Mouse (Mus musculus): Measurements from ENCODE around the gene Cntnap2. TPM values are rescaled to one million over a fixed set of nuclear protein-coding genes. Genes with fewer than 3 reads are reported as not detected.

Gene Cntnap2
- polyA plus RNA-seq, 1 experiment from 2014 or later: 1.7 TPM

GRCm38 (mm10) chr6:45290154-45290553 lies 231.0 kb downstream of the Cntnap2 start:
- Histone ChIP-seq H3K27ac (ENCODE audit: low read length) (no peak overlapping the region), H3K4me2 (ENCODE audit: low read depth, low read length) (no peak overlapping the region), H3K36me3 (ENCODE audit: control insufficient read depth, insufficient read depth, low read length) (no peaks in the 10 kb centered on the region), H3K4me1 (ENCODE audit: control insufficient read depth, insufficient read depth, low read length) (no peaks in the 10 kb centered on the region), H3K9ac (ENCODE audit: low read depth, low read length) (no peak overlapping the region), H3K4me3 (ENCODE audit: low read length) (no peak overlapping the region), H3K27me3 (replicated peaks; ENCODE audit: control insufficient read depth, insufficient read depth, low read length) (no peaks in the 10 kb centered on the region), H3K9me3 (ENCODE audit: control insufficient read depth, low read length) (no peaks in the 10 kb centered on the region)
- 78% methylated on average over 1 of the region's 1 CpGs for WGBS
- ATAC-seq: no peak

- no peaks in the 10 kb centered on the region for H3K9me3 ChIP-seq (ENCODE audit: control insufficient read depth, low read length)
- no peak for ATAC-seq
- H3K9ac ChIP-seq (ENCODE audit: low read depth, low read length): no peak overlapping the region
- H3K4me1 ChIP-seq (ENCODE audit: control insufficient read depth, insufficient read depth, low read length): no peaks in the 10 kb centered on the region
- no peak overlapping the region for H3K4me2 ChIP-seq (ENCODE audit: low read depth, low read length)
- no peak overlapping the region for H3K27ac ChIP-seq (ENCODE audit: low read length)
- H3K27me3 ChIP-seq (replicated peaks; ENCODE audit: control insufficient read depth, insufficient read depth, low read length): no peaks in the 10 kb centered on the region
- H3K36me3 ChIP-seq (ENCODE audit: control insufficient read depth, insufficient read depth, low read length): no peaks in the 10 kb centered on the region
- WGBS: 83% methylated on average over 3 of the region's 3 CpGs
- H3K4me3 ChIP-seq (ENCODE audit: low read length): no peak overlapping the region
Observed at GRCm38 (mm10) chr6:45317455-45317854, 258.3 kb downstream of the Cntnap2 start.

- no peak for ATAC-seq
- Histone ChIP-seq H3K36me3 (ENCODE audit: control insufficient read depth, insufficient read depth, low read length) (no peaks in the 10 kb centered on the region), H3K27me3 (replicated peaks; ENCODE audit: control insufficient read depth, insufficient read depth, low read length) (no peaks in the 10 kb centered on the region), H3K4me3 (ENCODE audit: low read length) (no peak overlapping the region), H3K9me3 (ENCODE audit: control insufficient read depth, low read length) (no peaks in the 10 kb centered on the region), H3K4me1 (ENCODE audit: control insufficient read depth, insufficient read depth, low read length) (no peaks in the 10 kb centered on the region), H3K4me2 (ENCODE audit: low read depth, low read length) (no peak overlapping the region), H3K27ac (ENCODE audit: low read length) (no peak overlapping the region), H3K9ac (ENCODE audit: low read depth, low read length) (no peak overlapping the region)
- 4% methylated on average over 2 of the region's 2 CpGs for WGBS
Observed at GRCm38 (mm10) chr6:45323505-45323904, 264.3 kb downstream of the Cntnap2 start.

- Histone ChIP-seq H3K4me2 (ENCODE audit: low read depth, low read length) (no peak overlapping the region), H3K27ac (ENCODE audit: low read length) (no peak overlapping the region), H3K4me1 (ENCODE audit: control insufficient read depth, insufficient read depth, low read length) (no peaks in the 10 kb centered on the region), H3K36me3 (ENCODE audit: control insufficient read depth, insufficient read depth, low read length) (no peaks in the 10 kb centered on the region), H3K9ac (ENCODE audit: low read depth, low read length) (no peak overlapping the region), H3K4me3 (ENCODE audit: low read length) (no peak overlapping the region), H3K27me3 (replicated peaks; ENCODE audit: control insufficient read depth, insufficient read depth, low read length) (no peaks in the 10 kb centered on the region), H3K9me3 (ENCODE audit: control insufficient read depth, low read length) (no peaks in the 10 kb centered on the region)
- WGBS: 81% methylated on average over 3 of the region's 3 CpGs
- ATAC-seq: no peak
Observed at GRCm38 (mm10) chr6:45327952-45328485, 268.9 kb downstream of the Cntnap2 start.

- 82% methylated on average over 2 of the region's 2 CpGs for WGBS
- no peak overlapping the region for H3K9ac ChIP-seq (ENCODE audit: low read depth, low read length)
- no peaks in the 10 kb centered on the region for H3K36me3 ChIP-seq (ENCODE audit: control insufficient read depth, insufficient read depth, low read length)
- no peaks in the 10 kb centered on the region for H3K9me3 ChIP-seq (ENCODE audit: control insufficient read depth, low read length)
- H3K4me3 ChIP-seq (ENCODE audit: low read length): no peak overlapping the region
- no peak overlapping the region for H3K27ac ChIP-seq (ENCODE audit: low read length)
- H3K4me2 ChIP-seq (ENCODE audit: low read depth, low read length): no peak overlapping the region
- H3K4me1 ChIP-seq (ENCODE audit: control insufficient read depth, insufficient read depth, low read length): no peaks in the 10 kb centered on the region
- no peaks in the 10 kb centered on the region for H3K27me3 ChIP-seq (replicated peaks; ENCODE audit: control insufficient read depth, insufficient read depth, low read length)
- no peak for ATAC-seq
Observed at GRCm38 (mm10) chr6:45345396-45345795, 286.2 kb downstream of the Cntnap2 start.

GRCm38 (mm10) chr6:45345953-45346352 lies 286.8 kb downstream of the Cntnap2 start:
- Histone ChIP-seq H3K4me1 (ENCODE audit: control insufficient read depth, insufficient read depth, low read length) (no peaks in the 10 kb centered on the region), H3K27ac (ENCODE audit: low read length) (no peak overlapping the region), H3K27me3 (replicated peaks; ENCODE audit: control insufficient read depth, insufficient read depth, low read length) (no peaks in the 10 kb centered on the region), H3K36me3 (ENCODE audit: control insufficient read depth, insufficient read depth, low read length) (no peaks in the 10 kb centered on the region), H3K9ac (ENCODE audit: low read depth, low read length) (no peak overlapping the region), H3K4me2 (ENCODE audit: low read depth, low read length) (no peak overlapping the region), H3K4me3 (ENCODE audit: low read length) (no peak overlapping the region), H3K9me3 (ENCODE audit: control insufficient read depth, low read length) (no peaks in the 10 kb centered on the region)
- no peak for ATAC-seq

GRCm38 (mm10) chr6:45366442-45366841 lies 307.3 kb downstream of the Cntnap2 start:
- WGBS: 6% methylated on average over 1 of the region's 1 CpGs
- ATAC-seq: no peak
- no peaks in the 10 kb centered on the region for H3K36me3 ChIP-seq (ENCODE audit: control insufficient read depth, insufficient read depth, low read length)
- H3K4me2 ChIP-seq (ENCODE audit: low read depth, low read length): no peak overlapping the region
- H3K9me3 ChIP-seq (ENCODE audit: control insufficient read depth, low read length): no peaks in the 10 kb centered on the region
- no peaks in the 10 kb centered on the region for H3K27me3 ChIP-seq (replicated peaks; ENCODE audit: control insufficient read depth, insufficient read depth, low read length)
- no peak overlapping the region for H3K27ac ChIP-seq (ENCODE audit: low read length)
- H3K4me3 ChIP-seq (ENCODE audit: low read length): no peak overlapping the region
- no peak overlapping the region for H3K9ac ChIP-seq (ENCODE audit: low read depth, low read length)
- no peaks in the 10 kb centered on the region for H3K4me1 ChIP-seq (ENCODE audit: control insufficient read depth, insufficient read depth, low read length)

- Histone ChIP-seq H3K4me3 (ENCODE audit: low read length) (no peak overlapping the region), H3K27ac (ENCODE audit: low read length) (no peak overlapping the region), H3K27me3 (replicated peaks; ENCODE audit: control insufficient read depth, insufficient read depth, low read length) (no peaks in the 10 kb centered on the region), H3K9me3 (ENCODE audit: control insufficient read depth, low read length) (no peaks in the 10 kb centered on the region), H3K36me3 (ENCODE audit: control insufficient read depth, insufficient read depth, low read length) (no peaks in the 10 kb centered on the region), H3K4me2 (ENCODE audit: low read depth, low read length) (no peak overlapping the region), H3K4me1 (ENCODE audit: control insufficient read depth, insufficient read depth, low read length) (no peaks in the 10 kb centered on the region), H3K9ac (ENCODE audit: low read depth, low read length) (no peak overlapping the region)
- ATAC-seq: no peak
- 69% methylated on average over 7 of the region's 7 CpGs for WGBS
Observed at GRCm38 (mm10) chr6:45381126-45381525, 322.0 kb downstream of the Cntnap2 start.

GRCm38 (mm10) chr6:45389034-45389433 lies 329.9 kb downstream of the Cntnap2 start:
- H3K9ac ChIP-seq (ENCODE audit: low read depth, low read length): no peak overlapping the region
- H3K27me3 ChIP-seq (replicated peaks; ENCODE audit: control insufficient read depth, insufficient read depth, low read length): no peaks in the 10 kb centered on the region
- 41% methylated on average over 1 of the region's 1 CpGs for WGBS
- H3K27ac ChIP-seq (ENCODE audit: low read length): no peak overlapping the region
- no peaks in the 10 kb centered on the region for H3K4me1 ChIP-seq (ENCODE audit: control insufficient read depth, insufficient read depth, low read length)
- no peaks in the 10 kb centered on the region for H3K9me3 ChIP-seq (ENCODE audit: control insufficient read depth, low read length)
- no peak overlapping the region for H3K4me2 ChIP-seq (ENCODE audit: low read depth, low read length)
- no peak for ATAC-seq
- no peak overlapping the region for H3K4me3 ChIP-seq (ENCODE audit: low read length)
- no peaks in the 10 kb centered on the region for H3K36me3 ChIP-seq (ENCODE audit: control insufficient read depth, insufficient read depth, low read length)

- no peaks in the 10 kb centered on the region for H3K4me1 ChIP-seq (ENCODE audit: control insufficient read depth, insufficient read depth, low read length)
- no peak overlapping the region for H3K9ac ChIP-seq (ENCODE audit: low read depth, low read length)
- no peaks in the 10 kb centered on the region for H3K9me3 ChIP-seq (ENCODE audit: control insufficient read depth, low read length)
- no peak overlapping the region for H3K4me2 ChIP-seq (ENCODE audit: low read depth, low read length)
- no peak overlapping the region for H3K27ac ChIP-seq (ENCODE audit: low read length)
- H3K36me3 ChIP-seq (ENCODE audit: control insufficient read depth, insufficient read depth, low read length): no peaks in the 10 kb centered on the region
- H3K27me3 ChIP-seq (replicated peaks; ENCODE audit: control insufficient read depth, insufficient read depth, low read length): no peaks in the 10 kb centered on the region
- WGBS: 81% methylated on average over 2 of the region's 2 CpGs
- no peak for ATAC-seq
- no peak overlapping the region for H3K4me3 ChIP-seq (ENCODE audit: low read length)
Observed at GRCm38 (mm10) chr6:45413629-45414028, 354.5 kb downstream of the Cntnap2 start.

Measured in intestine, embryonic 16.5 days (tissue).